Mouse (Mus musculus): ENCODE data around the gene Enah. TPM values are rescaled to one million over a fixed set of nuclear protein-coding genes. Genes with fewer than 3 reads are reported as not detected.

The Enah gene
- polyA plus RNA-seq (2015; fragmentation: Nextera tagmentation; extraction: Ambion mirVana), result 34.6 and 36.1 TPM in 2 replicates

- Histone ChIP-seq H3K4me2 (peak within 1 kb of the TSS; percentile 48), H3K4me3 (peak within 1 kb of the TSS; percentile 58), H3K4me1 (peaks cover 30% of the 10 kb centered on the region), H3K27me3 (replicated peaks) (no peaks in the 10 kb centered on the region), H3K9me3 (no peaks in the 10 kb centered on the region), H3K36me3 (replicated peaks) (no peaks in the 10 kb centered on the region), H3K27ac (peak within 1 kb of the TSS; percentile 99), H3K9ac (peak within 1 kb of the TSS; percentile 79)
- peak; percentile 87 for ATAC-seq (replicated peaks)
- 0% methylated on average over 40 of the region's 109 CpGs for WGBS
Observed at GRCm38 (mm10) chr1:182019926-182020801, at the start of gene Enah. Gene Enah, minus strand, starts transcription at chr1:182019990.

- Histone ChIP-seq H3K27me3 (replicated peaks) (no peaks in the 10 kb centered on the region), H3K9ac (no peak overlapping the region), H3K27ac (no peak overlapping the region), H3K4me3 (no peak overlapping the region), H3K9me3 (no peaks in the 10 kb centered on the region), H3K4me1 (no peaks in the 10 kb centered on the region), H3K4me2 (no peak overlapping the region), H3K36me3 (replicated peaks) (no peaks in the 10 kb centered on the region)
- WGBS, result 85% methylated on average over 7 of the region's 7 CpGs
- no peak for ATAC-seq (replicated peaks)
Observed at GRCm38 (mm10) chr1:182068136-182068535, 48.3 kb upstream of the Enah start.

DNA sequence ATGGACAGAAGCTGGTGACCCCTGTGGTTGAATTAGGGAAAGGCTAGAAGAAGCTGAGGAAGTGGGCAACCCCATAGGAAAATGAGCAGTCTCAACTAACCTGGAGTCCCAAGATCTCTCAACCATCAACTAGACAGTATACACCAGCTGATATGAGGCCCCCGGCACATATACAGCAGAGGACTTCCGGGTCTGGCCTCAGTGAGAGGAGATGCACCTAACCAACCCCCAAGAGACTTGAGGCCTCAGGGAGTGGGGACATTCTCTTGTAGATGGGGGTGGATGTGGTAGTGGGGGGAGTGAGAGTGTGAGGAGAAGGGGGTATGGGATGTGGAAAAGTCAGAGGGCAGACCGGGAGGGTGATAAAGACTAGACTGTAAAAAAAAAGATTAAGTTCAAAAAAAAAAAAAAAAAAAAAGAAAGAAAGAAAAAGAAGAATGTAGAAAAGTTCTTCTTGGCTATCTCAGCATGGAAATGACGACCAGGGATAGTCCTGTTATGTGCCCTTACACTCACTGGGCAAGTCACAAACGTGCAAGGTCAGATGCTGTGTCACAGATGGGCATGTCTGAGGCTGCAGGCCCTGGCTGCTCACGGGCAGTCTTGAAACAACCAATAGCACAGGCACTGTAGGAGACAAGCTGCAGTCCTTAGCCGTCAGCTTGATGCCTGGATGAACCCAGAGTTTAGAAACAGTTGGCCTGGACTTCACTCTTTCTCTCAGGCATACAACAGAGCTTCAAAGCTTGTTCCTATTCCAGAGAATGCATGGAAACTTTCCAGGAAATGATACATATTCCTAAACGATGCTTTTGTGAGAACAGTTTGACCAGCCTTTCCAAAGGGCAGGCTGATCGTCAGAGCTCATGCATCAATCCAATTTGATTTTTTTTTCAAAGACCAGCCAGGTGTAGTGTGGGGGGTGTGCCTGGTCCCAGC, 47.0 kb upstream of the Enah start:
- 76% methylated on average over 9 of the region's 9 CpGs for WGBS
- H3K4me2 ChIP-seq, result no peak overlapping the region
- no peak overlapping the region for H3K27ac ChIP-seq

GRCm38 (mm10) chr1:182063716-182064115, 43.9 kb upstream of the Enah start:
- H3K9ac ChIP-seq, result no peak overlapping the region
- H3K4me1 ChIP-seq, result no peaks in the 10 kb centered on the region
- H3K27ac ChIP-seq, result no peak overlapping the region
- H3K4me3 ChIP-seq, result no peak overlapping the region
- H3K36me3 ChIP-seq (replicated peaks), result no peaks in the 10 kb centered on the region
- no peak for ATAC-seq (replicated peaks)
- H3K27me3 ChIP-seq (replicated peaks), result no peaks in the 10 kb centered on the region
- H3K9me3 ChIP-seq, result no peaks in the 10 kb centered on the region
- 75% methylated on average over 8 of the region's 8 CpGs for WGBS
- H3K4me2 ChIP-seq, result no peak overlapping the region

More for the DNA sequence above, 47.0 kb upstream of the Enah start:
- Histone ChIP-seq H3K4me1 (no peaks in the 10 kb centered on the region), H3K4me3 (no peak overlapping the region), H3K27me3 (replicated peaks) (no peaks in the 10 kb centered on the region), H3K9me3 (no peaks in the 10 kb centered on the region), H3K36me3 (replicated peaks) (no peaks in the 10 kb centered on the region), H3K9ac (no peak overlapping the region)
- ATAC-seq (replicated peaks), result no peak

GRCm38 (mm10) chr1:182062801-182063200, 43.0 kb upstream of the Enah start:
- H3K4me3 ChIP-seq, result no peak overlapping the region
- H3K4me2 ChIP-seq, result no peak overlapping the region
- 0 out of 2 replicates have a peak, but pooled peaks cover 2% of the 10 kb centered on the region for H3K4me1 ChIP-seq
- H3K27me3 ChIP-seq (replicated peaks), result no peaks in the 10 kb centered on the region
- ATAC-seq (replicated peaks), result no peak
- H3K9me3 ChIP-seq, result no peaks in the 10 kb centered on the region
- WGBS, result 94% methylated on average over 8 of the region's 8 CpGs
- H3K36me3 ChIP-seq (replicated peaks), result no peaks in the 10 kb centered on the region
- H3K27ac ChIP-seq, result no peak overlapping the region
- H3K9ac ChIP-seq, result no peak overlapping the region

GRCm38 (mm10) chr1:182061203-182061602, 41.4 kb upstream of the Enah start:
- Histone ChIP-seq H3K4me3 (no peak overlapping the region), H3K36me3 (replicated peaks) (no peaks in the 10 kb centered on the region), H3K27ac (no peak overlapping the region), H3K9ac (no peak overlapping the region), H3K4me1 (0 out of 2 replicates have a peak, but pooled peaks cover 4% of the 10 kb centered on the region), H3K27me3 (replicated peaks) (no peaks in the 10 kb centered on the region), H3K4me2 (no peak overlapping the region), H3K9me3 (no peaks in the 10 kb centered on the region)
- no peak for ATAC-seq (replicated peaks)
- WGBS, result 96% methylated on average over 4 of the region's 4 CpGs

GRCm38 (mm10) chr1:182059806-182060205, 40.0 kb upstream of the Enah start:
- H3K4me1 ChIP-seq, result 0 out of 2 replicates have a peak, but pooled peaks cover 4% of the 10 kb centered on the region
- H3K36me3 ChIP-seq (replicated peaks), result no peaks in the 10 kb centered on the region
- WGBS, result 91% methylated on average over 5 of the region's 5 CpGs
- H3K9ac ChIP-seq, result no peak overlapping the region
- ATAC-seq (replicated peaks), result no peak
- no peaks in the 10 kb centered on the region for H3K9me3 ChIP-seq
- H3K27ac ChIP-seq, result no peak overlapping the region
- H3K27me3 ChIP-seq (replicated peaks), result no peaks in the 10 kb centered on the region
- no peak overlapping the region for H3K4me2 ChIP-seq
- H3K4me3 ChIP-seq, result no peak overlapping the region

GRCm38 (mm10) chr1:182057998-182058397, 38.2 kb upstream of the Enah start:
- ATAC-seq (replicated peaks), result no peak
- Histone ChIP-seq H3K4me3 (no peak overlapping the region), H3K4me2 (no peak overlapping the region), H3K4me1 (0 out of 2 replicates have a peak, but pooled peaks cover 4% of the 10 kb centered on the region), H3K9ac (no peak overlapping the region), H3K27me3 (replicated peaks) (no peaks in the 10 kb centered on the region), H3K36me3 (replicated peaks) (no peaks in the 10 kb centered on the region), H3K9me3 (no peaks in the 10 kb centered on the region), H3K27ac (no peak overlapping the region)
- WGBS, result 76% methylated on average over 6 of the region's 6 CpGs

- H3K4me3 ChIP-seq, result no peak overlapping the region
- WGBS, result 55% methylated on average over 9 of the region's 9 CpGs
- H3K4me2 ChIP-seq, result no peak overlapping the region
- no peaks in the 10 kb centered on the region for H3K27me3 ChIP-seq (replicated peaks)
- no peak overlapping the region for H3K27ac ChIP-seq
- no peaks in the 10 kb centered on the region for H3K36me3 ChIP-seq (replicated peaks)
- H3K4me1 ChIP-seq, result 0 out of 2 replicates have a peak, but pooled peaks cover 4% of the 10 kb centered on the region
- no peaks in the 10 kb centered on the region for H3K9me3 ChIP-seq
- no peak overlapping the region for H3K9ac ChIP-seq
- no peak for ATAC-seq (replicated peaks)
Observed at GRCm38 (mm10) chr1:182055122-182055521, 35.3 kb upstream of the Enah start.

GRCm38 (mm10) chr1:182054651-182055050, 34.9 kb upstream of the Enah start:
- no peak overlapping the region for H3K9ac ChIP-seq
- H3K4me2 ChIP-seq, result no peak overlapping the region
- H3K4me3 ChIP-seq, result no peak overlapping the region
- no peaks in the 10 kb centered on the region for H3K36me3 ChIP-seq (replicated peaks)
- 95% methylated on average over 6 of the region's 6 CpGs for WGBS
- no peaks in the 10 kb centered on the region for H3K27me3 ChIP-seq (replicated peaks)
- ATAC-seq (replicated peaks), result no peak
- 0 out of 2 replicates have a peak, but pooled peaks cover 4% of the 10 kb centered on the region for H3K4me1 ChIP-seq
- no peaks in the 10 kb centered on the region for H3K9me3 ChIP-seq
- H3K27ac ChIP-seq, result no peak overlapping the region

DNA sequence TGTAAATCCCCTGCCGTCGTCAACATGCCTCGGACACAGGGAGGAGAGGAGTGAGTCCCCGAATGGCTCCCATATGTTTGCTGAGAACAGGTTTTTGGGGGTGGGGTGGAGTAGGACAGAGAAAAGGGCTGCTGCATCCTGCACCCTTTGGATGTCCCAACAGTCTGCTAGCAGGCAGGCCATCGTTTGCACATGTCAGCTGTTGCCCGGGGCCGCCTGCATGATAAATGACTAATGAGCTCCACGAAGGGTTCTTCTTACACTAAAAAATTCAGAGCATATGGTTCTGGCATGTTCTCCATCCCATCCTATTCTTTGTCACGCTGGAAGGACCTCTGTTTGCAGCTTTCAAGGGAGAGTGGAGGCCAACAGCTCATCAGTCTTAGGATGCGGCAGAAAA, 33.2 kb upstream of the Enah start:
- H3K27me3 ChIP-seq (replicated peaks), result no peaks in the 10 kb centered on the region
- no peak overlapping the region for H3K4me3 ChIP-seq
- no peak overlapping the region for H3K4me2 ChIP-seq
- no peak for ATAC-seq (replicated peaks)
- WGBS, result 45% methylated on average over 10 of the region's 10 CpGs
- 0 out of 2 replicates have a peak, but pooled peaks cover 3% of the 10 kb centered on the region for H3K4me1 ChIP-seq
- no peaks in the 10 kb centered on the region for H3K9me3 ChIP-seq
- H3K36me3 ChIP-seq (replicated peaks), result no peaks in the 10 kb centered on the region
- no peak overlapping the region for H3K27ac ChIP-seq
- no peak overlapping the region for H3K9ac ChIP-seq

DNA sequence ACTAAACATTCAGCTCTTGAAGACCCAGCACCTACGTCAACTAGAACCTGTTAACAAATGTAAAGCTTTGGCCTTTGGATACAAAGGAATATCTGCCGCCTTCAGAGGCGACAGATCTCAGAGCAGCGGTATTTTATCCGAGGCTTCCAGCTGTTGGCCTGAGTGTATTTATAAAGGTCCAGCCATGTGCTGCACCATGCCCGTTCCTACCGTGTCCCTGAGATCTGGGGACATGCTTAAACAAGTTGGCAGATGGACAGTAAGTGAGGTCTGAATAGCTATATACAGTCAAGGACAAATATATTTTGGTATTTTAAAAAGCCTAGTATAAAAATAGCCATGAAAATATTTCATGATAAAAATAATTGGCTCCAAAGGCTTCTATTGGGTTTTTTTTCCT, 32.6 kb upstream of the Enah start:
- Histone ChIP-seq H3K36me3 (replicated peaks) (no peaks in the 10 kb centered on the region), H3K4me2 (no peak overlapping the region), H3K27ac (no peak overlapping the region), H3K27me3 (replicated peaks) (no peaks in the 10 kb centered on the region), H3K4me3 (no peak overlapping the region), H3K4me1 (no peaks in the 10 kb centered on the region), H3K9ac (no peak overlapping the region), H3K9me3 (no peaks in the 10 kb centered on the region)
- WGBS, result 82% methylated on average over 7 of the region's 7 CpGs
- ATAC-seq (replicated peaks), result no peak

All from midbrain, embryonic 15.5 days (tissue).